Mouse (Mus musculus): ENCODE data around the gene Kifc1.
A peak's percentile ranks its signal among the peaks of the same experiment; 100 is the strongest.

Gene Kifc1

GRCm38 (mm10) chr17:33890533-33891059 is at the start of gene Kifc1:
Gene Kifc1 (minus strand): TSS chr17:33890661.
- DNase-seq (ENCODE audit: low read depth, low spot score) = peak; percentile 99

GRCm38 (mm10) chr17:33938783-33939182 is 48.3 kb upstream of the Kifc1 start:
- no peak for DNase-seq (ENCODE audit: low read depth, low spot score)

- DNase-seq (ENCODE audit: low read depth, low spot score) = no peak
Measured at GRCm38 (mm10) chr17:33936993-33937392, 46.5 kb upstream of the Kifc1 start.

- DNase-seq (ENCODE audit: low read depth, low spot score) = no peak
Measured at GRCm38 (mm10) chr17:33935422-33936055, 45.1 kb upstream of the Kifc1 start.

GRCm38 (mm10) chr17:33932970-33933369 is 42.5 kb upstream of the Kifc1 start:
- DNase-seq (ENCODE audit: low read depth, low spot score) = no peak

- no peak for DNase-seq (ENCODE audit: low read depth, low spot score)
Measured at GRCm38 (mm10) chr17:33932448-33932847, 42.0 kb upstream of the Kifc1 start.

DNA sequence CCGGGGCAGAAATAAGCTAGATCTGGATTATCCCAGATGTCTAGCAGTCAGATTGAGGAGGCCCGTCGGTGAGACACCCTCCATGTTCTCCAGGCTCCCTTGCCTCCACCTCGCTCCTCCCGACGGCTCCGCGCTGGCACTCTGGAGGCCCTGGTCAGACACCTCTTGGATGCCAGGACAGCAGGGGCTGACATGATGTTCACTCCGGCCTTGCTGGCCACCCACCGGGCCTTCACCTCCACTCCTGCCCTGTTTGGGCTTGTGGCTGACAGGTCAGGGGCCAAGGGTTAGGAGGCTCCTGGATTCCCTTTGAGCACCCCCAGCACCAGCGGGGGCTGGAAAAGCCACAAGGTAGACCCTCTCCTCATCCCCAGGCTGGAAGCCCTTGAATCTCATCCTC is 41.5 kb upstream of the Kifc1 start:
- DNase-seq (ENCODE audit: low read depth, low spot score) = no peak

- DNase-seq (ENCODE audit: low read depth, low spot score) = no peak
Measured at GRCm38 (mm10) chr17:33931159-33931866, 40.9 kb upstream of the Kifc1 start.

DNA sequence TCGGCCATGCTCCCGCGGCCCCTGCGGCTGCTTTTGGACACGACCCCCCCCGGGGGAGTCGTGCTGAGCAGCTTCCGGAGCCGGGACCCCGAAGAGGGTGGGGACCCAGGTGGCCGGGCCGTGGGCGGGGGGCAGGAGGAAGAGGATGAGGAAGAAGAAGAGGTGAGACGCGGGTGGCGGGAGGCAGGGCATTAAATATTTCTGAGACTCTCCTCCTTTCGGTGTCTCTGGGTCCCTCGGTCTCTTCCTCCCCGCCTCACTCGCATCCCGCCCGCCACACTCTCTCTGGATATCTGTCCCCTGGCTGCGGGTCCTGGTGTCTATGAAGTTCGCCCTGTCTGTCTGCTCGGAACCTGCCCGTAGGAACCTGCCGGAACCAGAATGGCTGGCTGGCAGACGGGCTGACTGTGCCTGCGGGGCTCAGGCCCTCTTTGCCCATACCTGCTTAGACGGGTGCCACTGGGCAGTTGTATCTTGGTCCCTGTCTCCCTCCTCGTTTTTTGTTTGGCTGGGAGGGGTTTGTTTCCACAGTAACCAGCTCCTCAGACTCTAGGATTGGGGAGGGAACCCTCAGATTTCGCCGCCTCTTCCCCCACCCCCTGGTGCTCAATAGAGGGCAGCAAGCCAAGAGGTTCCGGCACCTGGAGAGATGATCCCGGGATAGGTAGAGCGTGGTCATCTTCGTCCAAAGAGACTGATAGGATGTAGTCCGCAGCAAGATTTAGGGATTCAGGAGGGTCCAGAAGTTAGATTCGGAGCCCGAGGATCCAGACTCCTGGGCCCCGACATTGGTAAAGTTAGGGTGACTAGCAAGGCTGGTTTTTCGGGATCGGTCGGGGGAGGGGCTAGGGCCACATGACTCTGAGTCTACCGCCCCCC is 40.1 kb upstream of the Kifc1 start:
- DNase-seq (ENCODE audit: low read depth, low spot score) = no peak

DNA sequence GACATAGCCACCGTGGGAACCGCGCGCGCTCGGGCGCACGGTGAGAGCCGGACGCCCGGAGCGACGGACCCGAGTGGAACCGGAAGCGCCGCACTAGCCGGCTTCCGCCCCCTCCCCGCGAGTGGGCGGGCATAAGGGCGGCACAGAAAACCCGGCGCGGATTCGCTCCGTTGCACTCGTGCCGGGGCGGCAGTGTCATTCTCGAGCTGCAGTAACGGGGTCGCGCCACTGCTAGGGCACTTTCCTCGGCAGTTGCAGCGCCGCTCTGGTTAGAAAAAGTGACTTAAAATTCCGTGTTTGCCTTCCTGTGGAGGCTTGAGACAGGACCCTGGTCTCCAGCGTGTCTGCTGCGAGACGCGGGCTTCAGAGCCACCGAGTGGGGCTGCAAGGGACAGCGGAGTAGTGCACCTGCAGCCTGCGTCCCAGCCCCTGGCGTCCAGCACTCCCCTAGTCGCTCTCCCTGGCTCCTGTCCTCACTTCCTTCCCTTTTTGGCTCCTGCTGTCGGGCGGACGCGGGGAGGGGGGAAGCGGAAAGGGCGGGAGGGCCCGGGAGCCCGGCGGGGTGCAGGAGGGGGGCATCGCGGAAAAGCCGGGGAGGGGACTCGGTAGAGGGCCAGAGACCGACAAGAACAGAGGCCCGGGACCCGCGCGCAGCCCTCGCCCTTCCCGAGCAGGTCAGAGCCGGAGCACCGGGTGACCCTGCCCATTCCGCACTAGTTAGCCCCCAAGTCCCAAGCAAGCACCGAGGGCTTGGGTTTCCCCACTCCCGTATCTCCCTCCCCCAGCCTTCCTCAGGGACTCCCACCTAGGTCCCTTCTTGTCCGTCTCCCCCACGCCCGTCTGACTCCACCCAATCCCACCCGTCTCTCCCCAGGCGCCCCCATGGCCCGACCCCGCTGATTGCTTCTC is 39.2 kb upstream of the Kifc1 start, which contains the start of gene Rgl2:
Gene Rgl2 (plus strand): TSS at position 173 of the 909 bp plus-strand sequence.
- DNase-seq (ENCODE audit: low read depth, low spot score) = peak; percentile 85

DNA sequence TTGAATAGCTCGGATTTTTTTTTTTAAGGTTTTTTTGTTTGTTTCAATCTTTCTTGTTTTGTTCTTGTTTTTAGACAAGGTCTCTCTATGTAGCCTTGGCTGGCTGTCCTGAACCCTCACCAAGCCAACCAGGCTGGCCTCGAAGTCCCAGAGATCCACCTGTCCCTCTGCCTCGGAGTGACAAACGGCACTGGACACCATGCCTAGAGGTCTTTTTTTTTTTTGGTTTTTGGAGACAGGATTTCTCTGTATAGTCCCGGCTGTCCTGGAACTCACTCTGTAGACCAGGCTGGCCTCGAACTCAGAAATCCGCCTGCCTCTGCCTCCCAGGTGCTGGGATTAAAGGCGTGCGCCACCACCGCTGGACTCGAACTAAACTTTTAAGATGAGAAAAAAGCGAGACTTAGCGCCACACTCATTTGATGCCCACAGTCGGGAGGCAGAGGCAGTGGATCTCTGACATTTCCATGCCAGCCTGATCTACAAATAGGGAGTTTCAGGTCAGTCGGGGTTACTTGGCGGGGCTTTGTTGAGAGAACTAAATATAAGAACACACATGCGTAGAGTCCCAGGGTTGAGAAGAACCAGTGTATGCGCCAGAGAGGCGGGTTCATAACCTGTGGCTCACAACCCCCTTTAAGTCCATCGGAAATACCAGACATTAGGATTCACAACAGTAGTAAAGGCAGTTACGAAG is 37.9 kb upstream of the Kifc1 start:
- DNase-seq (ENCODE audit: low read depth, low spot score) = no peak

DNA sequence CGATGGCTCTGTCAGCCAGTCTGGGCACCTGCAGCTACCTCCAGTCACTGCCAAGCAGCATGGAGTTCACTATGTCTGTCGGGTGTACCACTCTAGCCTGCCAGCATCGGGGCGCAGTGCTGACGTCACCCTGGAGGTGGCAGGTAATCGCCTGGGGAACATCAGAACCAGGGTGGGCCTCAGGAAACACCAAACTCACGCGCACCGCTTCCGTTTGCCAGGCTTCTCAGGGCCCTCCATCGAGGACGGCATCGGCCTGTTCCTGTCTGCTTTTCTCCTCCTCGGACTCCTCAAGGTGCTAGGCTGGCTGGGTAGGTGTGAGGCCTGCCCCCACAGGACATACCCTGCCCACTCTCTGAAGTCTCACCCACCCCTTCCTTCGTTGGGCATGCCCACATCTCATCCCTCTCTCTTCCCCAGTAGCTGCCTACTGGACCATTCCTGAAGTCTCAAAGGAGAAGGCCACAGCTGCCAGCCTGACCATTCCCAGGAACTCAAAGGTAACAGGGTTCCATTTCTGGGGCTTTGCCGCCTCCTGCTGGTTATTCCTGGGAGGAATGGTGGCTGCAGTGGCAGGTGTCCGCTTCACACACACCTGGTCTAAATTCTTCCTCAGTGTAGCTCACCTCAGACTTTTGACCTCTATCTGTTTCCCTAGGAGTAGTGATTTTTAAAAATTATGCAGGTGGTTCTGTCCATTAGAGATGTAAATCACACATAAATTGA is 35.9 kb upstream of the Kifc1 start:
- no peak for DNase-seq (ENCODE audit: low read depth, low spot score)

- no peak for DNase-seq (ENCODE audit: low read depth, low spot score)
Measured at GRCm38 (mm10) chr17:33925406-33926116, 35.1 kb upstream of the Kifc1 start.

GRCm38 (mm10) chr17:33924577-33925283 is 34.3 kb upstream of the Kifc1 start:
- DNase-seq (ENCODE audit: low read depth, low spot score) = no peak

GRCm38 (mm10) chr17:33921361-33921760 is 30.9 kb upstream of the Kifc1 start:
- DNase-seq (ENCODE audit: low read depth, low spot score) = no peak

DNA sequence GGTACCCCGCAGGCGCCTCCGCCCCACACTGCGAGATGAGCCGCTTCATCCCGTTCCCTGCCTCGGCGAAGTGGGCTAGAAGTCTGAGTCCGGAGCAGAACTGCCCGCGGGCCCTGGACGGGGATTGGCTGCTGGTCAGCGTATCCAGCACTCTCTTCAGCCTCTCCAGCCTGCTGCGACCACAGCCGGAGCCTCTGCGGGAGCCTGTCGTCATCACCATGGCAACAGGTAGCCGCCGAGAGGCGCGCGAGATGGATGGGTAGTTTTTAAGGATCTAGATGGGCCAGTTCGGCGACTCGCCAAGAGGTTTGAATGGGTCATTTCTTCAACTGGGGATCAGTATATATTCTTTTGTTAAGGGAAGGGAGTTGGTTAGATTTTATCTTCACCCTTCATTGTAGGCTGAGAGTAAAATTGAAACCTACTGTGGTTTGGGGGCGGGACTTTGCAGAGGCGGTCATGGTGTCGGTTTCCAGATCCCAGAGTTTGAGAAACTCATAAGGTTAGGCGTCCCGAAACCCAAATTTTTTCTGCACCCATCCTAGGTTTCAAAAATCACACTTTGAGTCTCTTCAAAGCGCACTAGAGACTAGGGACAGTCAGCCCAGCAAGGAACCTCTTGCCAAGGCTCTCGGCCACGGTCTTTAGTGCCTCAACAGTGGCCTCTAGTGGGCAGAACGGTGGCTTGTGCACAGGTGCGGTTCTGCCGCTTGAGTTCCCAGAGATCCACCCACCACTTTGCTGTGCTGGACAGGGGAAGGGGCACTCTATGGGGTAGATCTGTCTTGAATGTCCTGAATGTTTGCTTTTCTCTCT is 30.0 kb upstream of the Kifc1 start:
- DNase-seq (ENCODE audit: low read depth, low spot score) = no peak
